Mouse (Mus musculus) stomach, embryonic 16.5 days (tissue): ENCODE measurements around the gene Ctdsp1. TPM values are rescaled to one million over a fixed set of nuclear protein-coding genes. Genes with fewer than 3 reads are reported as not detected.

ENCODE experiments used
- ATAC-seq: fragments of 200-750 bp; cut with Nextera tagmentation; 2 replicates; pipeline ENCODE4 v1.8.0; 2017; ENCODE audit warnings: moderate number of reproducible peaks, moderate TSS enrichment; ENCODE audit not compliant: insufficient read depth, low FRiP score
- H3K27ac ChIP-seq: fragments of 300-500 bp; sonication (generic); 2 replicates; pipeline ENCODE4 v1.5.1; 2014; ENCODE audit warnings: low read length
- H3K27me3 ChIP-seq: fragments of 300-500 bp; sonication (generic); 2 replicates; pipeline ENCODE4 v1.6.1; 2014; ENCODE audit warnings: low read length, control low read depth, mixed read lengths; ENCODE audit not compliant: control insufficient read depth, insufficient read depth
- H3K36me3 ChIP-seq: fragments of 300-500 bp; sonication (generic); 2 replicates; pipeline ENCODE4 v1.6.1; 2014; ENCODE audit warnings: low read length; ENCODE audit not compliant: control insufficient read depth, insufficient read depth
- H3K4me1 ChIP-seq: fragments of 300-500 bp; sonication (generic); 2 replicates; pipeline ENCODE4 v1.6.1; 2014; ENCODE audit warnings: low read length, control low read depth, mixed read lengths; ENCODE audit not compliant: control insufficient read depth, insufficient read depth
- H3K4me2 ChIP-seq: fragments of 300-500 bp; sonication (generic); 2 replicates; pipeline ENCODE4 v1.6.1; 2014; ENCODE audit warnings: low read depth, low read length, mixed read lengths
- H3K4me3 ChIP-seq: fragments of 300-500 bp; sonication (generic); replicated peaks from 2 replicates; pipeline ENCODE4 v1.5.1; 2014; ENCODE audit warnings: mild to moderate bottlenecking, low read length
- H3K9ac ChIP-seq: fragments of 300-500 bp; sonication (generic); 2 replicates; pipeline ENCODE4 v1.6.1; 2014; ENCODE audit warnings: low read length
- H3K9me3 ChIP-seq: fragments of 300-500 bp; sonication (generic); replicated peaks from 2 replicates; pipeline ENCODE4 v1.6.1; 2016; ENCODE audit warnings: low read length, control low read depth; ENCODE audit not compliant: control insufficient read depth
- WGBS: fragments of 180-500 bp; shearing (Covaris S2); extraction: QIAGEN DNeasy Blood & Tissue Kit; methylation state at CpG from one replicate; pipeline ENCODE4 v1.1.7; 2014; 5-methylcytosine and 5-hydroxymethylcytosine counted together
- polyA plus RNA-seq: library from polyadenylated mRNA; unstranded; fragments of >200 nt; fragmentation: Nextera tagmentation; extraction: Ambion mirVana; gene quantifications from 2 replicates; pipeline ENCODE4 v1.2.1, GENCODE M21; 2015

Ctdsp1 gene
- polyA plus RNA-seq, 1 experiment from 2014 or later, result 88.9 TPM

DNA sequence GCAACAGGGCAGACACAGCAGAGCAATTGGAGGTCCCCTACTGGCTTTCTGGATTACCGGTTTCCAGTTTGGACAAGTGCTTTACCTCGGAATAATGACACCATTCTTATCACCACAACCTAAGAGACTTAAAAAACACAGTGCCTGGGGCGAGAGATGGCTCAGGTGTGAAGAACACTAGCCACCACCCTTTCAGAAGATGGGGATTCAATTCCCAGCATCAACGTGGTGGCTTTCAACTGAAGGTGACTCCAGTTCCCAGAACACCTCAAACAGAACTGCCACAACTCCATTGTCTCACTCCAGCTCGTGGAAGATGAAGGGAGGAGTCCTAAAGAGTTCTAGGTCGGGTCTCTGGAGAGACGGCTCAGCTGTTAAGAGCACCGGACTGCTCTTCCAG lies 5.8 kb upstream of the Ctdsp1 start:
- no peak overlapping the region for H3K4me3 ChIP-seq
- H3K27ac ChIP-seq, result no peak overlapping the region
- 84% methylated on average over 8 of the region's 8 CpGs for WGBS
- ATAC-seq, result no peak
- no peaks in the 10 kb centered on the region for H3K36me3 ChIP-seq
- no peak overlapping the region for H3K4me2 ChIP-seq
- H3K9me3 ChIP-seq, result no peaks in the 10 kb centered on the region
- peaks cover 27% of the 10 kb centered on the region for H3K4me1 ChIP-seq
- no peaks in the 10 kb centered on the region for H3K27me3 ChIP-seq
- no peak overlapping the region for H3K9ac ChIP-seq

DNA sequence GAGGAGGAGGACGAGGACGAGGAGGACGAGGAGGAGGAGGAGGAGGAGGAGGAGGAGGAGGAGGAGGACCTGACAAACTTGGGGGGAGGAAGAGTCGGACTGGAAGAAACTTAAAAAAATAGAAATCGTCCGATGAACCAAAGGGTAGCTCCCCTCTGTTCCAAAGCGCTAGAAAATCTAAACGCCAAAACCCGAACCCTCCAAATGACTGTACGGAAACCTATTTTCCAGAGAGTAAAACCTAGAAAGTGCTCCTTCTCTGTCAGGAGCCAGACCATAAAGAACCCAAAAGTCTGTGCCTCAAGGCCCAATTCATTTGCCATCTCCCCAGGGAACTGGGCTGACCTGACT lies 5.0 kb upstream of the Ctdsp1 start:
- peak overlapping the region; percentile 63 for H3K4me3 ChIP-seq
- ATAC-seq, result no peak
- no peaks in the 10 kb centered on the region for H3K36me3 ChIP-seq
- peak overlapping the region; percentile 86 for H3K9ac ChIP-seq
- H3K27me3 ChIP-seq, result no peaks in the 10 kb centered on the region
- H3K4me1 ChIP-seq, result peaks cover 31% of the 10 kb centered on the region
- 45% methylated on average over 7 of the region's 10 CpGs for WGBS
- no peaks in the 10 kb centered on the region for H3K9me3 ChIP-seq
- peak overlapping the region; percentile 99 for H3K27ac ChIP-seq
- H3K4me2 ChIP-seq, result peak overlapping the region; percentile 61

DNA sequence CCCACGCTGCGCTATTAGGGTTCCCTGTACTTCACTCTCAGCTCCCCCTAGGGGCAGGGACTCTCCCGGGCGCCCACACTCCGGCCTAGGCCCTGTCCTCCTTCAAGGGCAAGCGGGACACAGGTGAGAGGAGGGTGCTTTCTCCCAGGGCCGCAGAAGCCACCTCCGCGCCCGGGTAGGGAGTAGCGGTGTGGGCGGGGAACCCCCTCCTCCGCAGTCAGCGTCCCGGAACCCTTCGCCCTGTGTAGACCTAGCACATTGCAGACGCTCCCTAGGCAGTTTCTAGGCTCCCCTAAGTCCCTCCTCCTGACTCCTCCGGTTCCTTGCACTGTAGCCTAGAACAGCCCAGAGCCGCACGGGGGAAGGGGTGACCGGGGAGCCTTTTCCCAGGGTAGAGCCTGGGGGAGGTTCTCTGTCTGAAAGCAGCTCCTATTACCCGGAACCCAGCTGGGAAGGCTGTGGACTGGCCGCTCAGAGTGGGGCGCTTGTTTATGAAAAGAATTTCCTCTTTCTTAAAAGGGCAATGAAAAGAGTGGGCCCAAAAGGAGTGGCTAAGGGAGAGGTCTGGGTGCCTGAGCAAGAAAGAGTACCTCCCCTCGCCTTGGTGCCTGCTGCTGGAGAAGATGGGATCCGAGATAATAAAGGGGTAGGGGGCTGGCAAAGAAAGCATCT lies 4.5 kb upstream of the Ctdsp1 start:
- peak; percentile 88 for ATAC-seq
- Histone ChIP-seq H3K4me2 (peak overlapping the region; percentile 61), H3K4me3 (peak overlapping the region; percentile 63), H3K9ac (peak overlapping the region; percentile 86), H3K4me1 (peaks cover 31% of the 10 kb centered on the region), H3K27me3 (no peaks in the 10 kb centered on the region), H3K27ac (peak overlapping the region; percentile 99), H3K36me3 (no peaks in the 10 kb centered on the region), H3K9me3 (no peaks in the 10 kb centered on the region)
- WGBS, result under 1% methylated on average over 26 of the region's 26 CpGs

DNA sequence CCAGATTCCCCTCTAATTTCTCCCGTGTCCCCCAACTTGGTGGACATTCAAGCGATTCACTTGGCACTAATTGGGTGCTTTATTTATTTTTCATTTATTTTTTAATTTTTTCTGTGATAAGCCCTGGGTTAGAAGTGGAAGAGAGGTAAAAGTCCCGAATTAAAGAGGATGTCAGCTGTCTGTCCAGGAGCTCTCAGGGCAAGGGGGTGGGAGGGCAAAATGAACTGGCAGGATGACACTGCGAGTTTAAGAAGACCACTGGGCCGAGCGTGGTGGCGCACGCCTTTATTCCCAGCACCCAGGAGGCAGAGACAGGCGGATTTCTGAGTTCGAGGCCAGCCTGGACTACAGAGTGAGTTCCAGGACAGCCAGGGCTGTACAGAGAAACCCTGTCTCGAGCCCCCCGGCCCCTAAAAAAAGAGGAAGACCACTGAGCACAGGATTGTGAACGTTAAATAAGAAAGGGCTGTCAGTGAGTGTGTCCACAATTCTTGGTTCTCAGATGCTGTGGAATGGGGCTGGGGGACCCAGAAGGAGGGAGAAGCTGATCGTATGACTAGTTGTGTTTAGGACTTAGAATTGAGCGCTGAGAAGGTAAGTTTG lies 3.8 kb upstream of the Ctdsp1 start:
- Histone ChIP-seq H3K9me3 (no peaks in the 10 kb centered on the region), H3K4me1 (peaks cover 31% of the 10 kb centered on the region), H3K9ac (peak overlapping the region; percentile 86), H3K4me2 (peak overlapping the region; percentile 61), H3K27ac (peak overlapping the region; percentile 99), H3K4me3 (peak overlapping the region; percentile 63), H3K36me3 (no peaks in the 10 kb centered on the region), H3K27me3 (no peaks in the 10 kb centered on the region)
- WGBS, result 51% methylated on average over 15 of the region's 15 CpGs
- no peak for ATAC-seq

DNA sequence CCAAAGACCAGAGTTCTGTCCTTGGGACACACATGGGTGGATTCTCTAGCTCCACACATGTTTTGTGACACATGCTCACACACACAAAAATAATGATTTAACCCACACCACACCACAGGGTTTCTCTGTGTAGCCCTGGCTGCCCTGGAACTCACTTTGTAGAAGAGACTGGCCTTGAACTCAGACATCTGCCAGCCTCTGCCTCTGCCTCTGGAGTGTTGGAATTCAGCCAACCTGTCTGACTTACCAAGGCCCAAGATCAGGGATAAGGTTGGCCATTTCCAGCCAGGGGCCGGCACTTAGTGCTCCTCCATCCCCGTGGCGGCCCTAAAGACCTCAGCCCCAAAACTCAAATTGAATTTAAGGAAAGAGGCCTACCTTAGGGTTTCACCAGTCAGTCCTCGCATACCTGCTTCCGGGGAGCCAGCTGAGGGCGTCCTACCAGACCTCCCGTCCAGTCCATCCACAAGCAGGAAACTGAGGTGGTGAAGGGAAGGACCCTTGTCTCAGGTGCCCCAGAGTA lies 2.9 kb upstream of the Ctdsp1 start:
- no peaks in the 10 kb centered on the region for H3K36me3 ChIP-seq
- 79% methylated on average over 7 of the region's 7 CpGs for WGBS
- H3K9me3 ChIP-seq, result no peaks in the 10 kb centered on the region
- H3K4me2 ChIP-seq, result no peak overlapping the region
- ATAC-seq, result no peak
- H3K4me3 ChIP-seq, result no peak overlapping the region
- no peak overlapping the region for H3K9ac ChIP-seq
- peaks cover 38% of the 10 kb centered on the region for H3K4me1 ChIP-seq
- H3K27ac ChIP-seq, result no peak overlapping the region; the same call in 1 of the 2 replicates
- no peaks in the 10 kb centered on the region for H3K27me3 ChIP-seq

DNA sequence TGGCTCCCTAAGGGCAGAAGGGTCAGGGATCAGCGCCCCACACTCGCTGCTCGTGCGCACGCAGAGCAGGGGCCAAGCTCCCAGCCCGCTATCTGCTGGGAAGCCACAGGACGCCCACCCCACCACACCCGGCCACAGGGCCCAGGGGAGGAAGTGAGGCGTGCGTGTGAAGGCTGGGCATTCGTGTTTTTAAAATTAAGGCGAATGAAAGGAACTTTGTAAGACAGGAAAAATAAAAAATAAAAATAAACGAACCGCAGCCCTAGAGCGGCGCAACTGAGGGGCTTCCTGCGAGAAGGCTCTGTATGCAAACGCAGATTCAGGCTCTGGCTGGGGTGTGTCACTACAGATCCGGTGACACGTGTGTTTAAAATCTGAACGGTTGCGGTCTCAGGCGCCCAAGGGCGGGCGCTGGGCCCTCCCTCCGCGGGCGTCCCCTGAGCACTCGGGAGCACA lies 1.4 kb upstream of the Ctdsp1 start:
- H3K4me3 ChIP-seq, result peak overlapping the region; percentile 92
- peak overlapping the region; percentile 56 for H3K4me2 ChIP-seq
- peak overlapping the region; percentile 99 for H3K27ac ChIP-seq
- peaks cover 46% of the 10 kb centered on the region for H3K4me1 ChIP-seq
- peak; percentile 8; the same call in 1 of the 2 replicates for ATAC-seq
- H3K36me3 ChIP-seq, result peaks cover 8% of the 10 kb centered on the region
- no peaks in the 10 kb centered on the region for H3K27me3 ChIP-seq
- H3K9me3 ChIP-seq, result no peaks in the 10 kb centered on the region
- peak overlapping the region; percentile 71 for H3K9ac ChIP-seq
- 8% methylated on average over 29 of the region's 29 CpGs for WGBS

DNA sequence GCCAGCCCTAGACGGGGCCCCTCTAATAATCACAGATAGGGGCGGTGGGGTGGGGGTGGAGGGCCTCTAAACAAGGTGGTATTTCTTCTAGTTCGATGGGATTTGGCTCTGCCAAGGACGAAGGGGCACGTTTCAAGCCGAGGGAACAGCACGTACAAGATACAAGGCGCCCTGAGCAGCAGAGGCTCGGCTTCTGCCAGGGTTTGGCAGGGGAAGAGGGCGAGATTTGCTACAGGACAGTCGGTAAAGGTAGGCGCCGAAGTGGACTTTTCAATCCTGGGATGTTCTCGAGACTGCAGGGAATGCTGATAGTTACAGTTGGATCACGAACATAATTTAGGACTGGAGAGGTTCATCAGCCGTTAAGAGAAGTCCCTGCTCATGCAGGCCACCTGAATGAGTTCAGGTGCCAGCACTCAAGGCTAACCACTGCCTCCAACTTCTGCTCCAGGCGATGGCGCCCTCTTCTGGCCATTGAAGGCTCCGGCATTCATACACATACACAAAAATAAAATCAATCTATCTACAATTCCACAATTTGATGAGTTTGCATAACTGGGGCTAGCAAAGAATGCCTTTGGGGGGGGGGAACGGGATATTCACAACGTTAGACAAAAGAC lies 912 bp upstream of the Ctdsp1 start:
- Histone ChIP-seq H3K4me3 (peak overlapping the region; percentile 92), H3K36me3 (peaks cover 14% of the 10 kb centered on the region), H3K4me2 (peak overlapping the region; percentile 56), H3K27ac (peak overlapping the region; percentile 99), H3K9ac (peak overlapping the region; percentile 71), H3K4me1 (peaks cover 46% of the 10 kb centered on the region), H3K9me3 (no peaks in the 10 kb centered on the region), H3K27me3 (no peaks in the 10 kb centered on the region)
- no peak for ATAC-seq
- WGBS, result 3% methylated on average over 21 of the region's 21 CpGs

DNA sequence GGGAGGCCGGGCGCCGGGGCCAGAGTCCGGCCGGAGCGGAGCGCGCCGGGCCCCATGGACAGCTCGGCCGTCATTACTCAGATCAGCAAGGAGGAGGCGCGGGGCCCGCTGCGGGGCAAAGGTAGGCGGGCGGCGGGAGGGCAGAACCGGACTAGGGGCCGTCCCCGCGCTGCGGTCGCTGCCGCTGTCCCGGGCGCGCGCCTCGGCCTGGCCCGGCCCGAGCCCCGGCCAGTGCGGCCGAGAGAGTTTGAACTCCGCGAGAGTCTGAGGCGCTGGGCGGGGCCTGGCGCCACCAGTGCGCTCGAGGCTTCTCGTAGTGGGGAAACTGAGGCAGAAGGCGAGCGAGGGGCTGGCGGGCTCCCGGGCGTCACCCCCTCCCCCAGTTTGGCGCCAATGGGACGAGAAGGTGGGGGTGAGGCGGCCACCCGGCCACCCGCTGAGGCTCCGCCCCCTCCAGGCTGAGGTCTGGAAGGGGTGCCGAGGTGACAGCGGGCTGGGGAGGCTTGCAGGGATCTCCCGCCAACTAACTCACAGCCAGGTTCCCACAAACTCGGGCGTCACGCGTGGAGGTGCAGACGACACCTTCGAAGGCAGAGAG lies 634 bp downstream of the Ctdsp1 start:
- Histone ChIP-seq H3K4me2 (peak overlapping the region; percentile 96), H3K27ac (peak overlapping the region; percentile 99), H3K27me3 (no peaks in the 10 kb centered on the region), H3K36me3 (peaks cover 14% of the 10 kb centered on the region), H3K4me3 (peak overlapping the region; percentile 92), H3K9ac (peak overlapping the region; percentile 97), H3K4me1 (peaks cover 50% of the 10 kb centered on the region), H3K9me3 (no peaks in the 10 kb centered on the region)
- WGBS, result under 1% methylated on average over 63 of the region's 63 CpGs
- peak; percentile 26 for ATAC-seq
